In the genomic region with DNA sequence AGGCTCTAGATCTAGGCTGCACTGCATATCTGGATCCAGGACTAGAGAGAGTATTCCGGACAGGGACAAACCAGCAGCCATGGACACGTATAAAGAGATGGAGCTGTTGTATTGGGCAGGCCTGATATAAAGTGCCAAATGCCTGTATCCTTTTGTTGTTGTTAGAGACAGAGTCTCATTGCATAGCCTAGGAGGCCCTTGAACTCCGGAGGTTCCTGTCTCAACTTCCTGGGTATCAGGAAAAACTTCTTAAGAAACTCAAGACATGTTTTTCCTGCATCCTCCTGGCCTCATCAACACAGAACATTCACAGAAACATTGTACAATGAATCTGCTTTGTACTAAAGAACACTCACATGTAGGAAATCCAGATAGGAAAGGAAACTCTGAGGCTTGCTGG, we compare ENCODE assay signal across 17 mouse cellular contexts. TPM values are rescaled to one million over a fixed set of nuclear protein-coding genes. Genes with fewer than 3 reads are reported as not detected.
"Had no signal": no experiment of that assay in that cellular context is flagged by ENCODE, and none has a peak within 500 bp of the region (broad histone marks: within the 10 kb centered on the region; RNA-seq: fewer than 3 reads in every experiment).

No protein-coding gene starts in this region.

- H3K27ac ChIP-seq: kidney, embryonic 15.5 days; limb, embryonic 15.5 days; liver, embryonic 14.5 days; midbrain, embryonic 12.5 days had no signal

- H3K4me2 ChIP-seq: kidney, embryonic 15.5 days; limb, embryonic 15.5 days; midbrain, embryonic 12.5 days had no signal

- H3K4me1 ChIP-seq: limb, embryonic 15.5 days; midbrain, embryonic 12.5 days had no signal

- H3K9me3 ChIP-seq: kidney, embryonic 15.5 days; limb, embryonic 15.5 days; midbrain, embryonic 12.5 days had no signal

- H3K4me3 ChIP-seq: kidney, embryonic 15.5 days; limb, embryonic 15.5 days; midbrain, embryonic 12.5 days had no signal

- ATAC-seq: inflammation-experienced regulatory T-cells, adult 6 months; midbrain, embryonic 16.5 days had no signal

- H3K27me3 ChIP-seq: kidney, embryonic 15.5 days; limb, embryonic 15.5 days; midbrain, embryonic 12.5 days had no signal

- H3K9ac ChIP-seq: kidney, embryonic 15.5 days; limb, embryonic 15.5 days; liver, embryonic 14.5 days; midbrain, embryonic 12.5 days had no signal

- DNase-seq: kidney, adult 11 months; kidney, postnatal 14 days; layer of hippocampus, adult 9-11 months; layer of hippocampus, postnatal 36 days; lung, adult 18-20 months; right cerebral cortex, postnatal 14 days; thymus, adult 2 months; thymus, postnatal 25 days had no signal

- H3K36me3 ChIP-seq: kidney, embryonic 15.5 days; limb, embryonic 15.5 days; midbrain, embryonic 12.5 days had no signal

RNA-seq across cellular contexts. Expression of a gene that starts 13.9 kb away (rescaled TPM):
- total RNA-seq: left cerebral cortex, postnatal 25 days; megakaryocyte-erythroid progenitor cell, adult 5-6 weeks had no signal
- polyA plus RNA-seq: inflammation-experienced regulatory T-cells, adult 6 months; limb, embryonic 11.5 days; limb, embryonic 15.5 days; midbrain, embryonic 16.5 days had no signal
